Mouse (Mus musculus): ENCODE data around the gene Smyd2. TPM values are rescaled to one million over a fixed set of nuclear protein-coding genes. Genes with fewer than 3 reads are reported as not detected.

Smyd2 gene
- polyA plus RNA-seq, 1 experiment from 2014 or later: 75.0 TPM

DNA sequence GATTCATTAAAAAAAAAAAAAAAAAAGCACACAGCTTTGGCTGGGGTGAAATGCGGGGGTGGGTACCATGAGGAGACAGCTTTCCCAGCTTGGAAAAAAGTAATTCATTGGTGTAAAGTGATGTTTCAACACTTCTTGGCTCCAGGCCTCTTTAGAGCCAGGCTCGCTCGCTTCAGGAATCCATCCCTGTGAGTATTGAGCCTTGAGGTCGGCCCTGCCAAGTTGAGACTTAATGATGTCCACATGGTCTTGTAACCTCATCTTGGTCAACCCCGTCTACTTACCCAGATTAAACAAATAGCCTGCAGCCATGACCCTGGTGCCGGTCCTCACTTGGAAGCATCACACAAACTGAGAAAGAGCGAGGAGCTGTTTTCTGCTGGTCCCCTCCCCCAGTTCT, 69.7 kb downstream of the Smyd2 start:
- Histone ChIP-seq H3K27me3 (no peaks in the 10 kb centered on the region), H3K9ac (no peak overlapping the region), H3K4me1 (replicated peaks) (no peaks in the 10 kb centered on the region), H3K9me3 (no peaks in the 10 kb centered on the region), H3K4me2 (no peak overlapping the region), H3K4me3 (no peak overlapping the region), H3K27ac (replicated peaks) (no peak overlapping the region), H3K36me3 (no peaks in the 10 kb centered on the region)
- ATAC-seq (ENCODE audit: low FRiP score, low read depth): no peak
- WGBS: 88% methylated on average over 7 of the region's 7 CpGs

DNA sequence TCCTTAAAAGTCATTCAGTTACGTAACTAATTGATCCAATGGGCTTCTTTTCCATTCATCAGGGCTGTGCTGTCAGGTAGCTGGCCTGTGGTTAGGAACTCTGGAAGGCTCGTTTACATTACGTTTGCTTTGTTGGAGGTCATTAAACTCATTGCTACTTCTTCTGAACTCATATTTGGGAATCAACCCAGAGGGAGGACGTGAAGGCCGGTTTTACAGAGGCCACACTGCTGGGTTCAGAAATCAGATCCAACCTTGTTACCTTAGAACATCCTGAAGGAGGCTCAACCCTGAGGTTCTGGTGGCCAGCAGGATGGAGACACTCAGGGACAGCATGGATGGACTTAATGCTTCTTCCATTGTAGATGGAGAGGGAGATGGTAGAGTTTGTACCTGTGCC, 70.1 kb downstream of the Smyd2 start:
- H3K4me1 ChIP-seq (replicated peaks): no peaks in the 10 kb centered on the region

DNA sequence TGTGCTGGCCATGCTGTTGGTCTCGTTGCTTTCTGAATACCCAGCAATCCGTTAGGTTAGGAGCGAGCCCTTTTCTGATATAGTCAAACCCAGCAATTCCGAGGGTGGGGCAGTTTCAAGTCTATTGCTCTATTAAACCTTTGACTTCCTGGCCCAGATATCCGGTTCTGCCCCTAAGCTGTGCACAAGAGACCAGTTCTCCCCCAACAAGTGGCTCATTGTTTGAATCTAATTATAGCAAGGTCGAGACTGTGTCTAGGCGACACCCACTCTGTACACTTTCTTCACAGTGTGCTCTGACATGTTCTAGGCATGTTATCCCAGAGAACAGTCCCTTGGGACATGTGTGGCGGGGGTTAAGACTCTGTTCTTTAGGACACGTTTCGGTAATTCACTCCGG, 72.6 kb downstream of the Smyd2 start:
- Histone ChIP-seq H3K27me3 (no peaks in the 10 kb centered on the region), H3K27ac (replicated peaks) (no peak overlapping the region), H3K36me3 (no peaks in the 10 kb centered on the region), H3K9me3 (no peaks in the 10 kb centered on the region), H3K4me2 (no peak overlapping the region), H3K9ac (no peak overlapping the region), H3K4me1 (replicated peaks) (no peaks in the 10 kb centered on the region), H3K4me3 (no peak overlapping the region)
- ATAC-seq (ENCODE audit: low FRiP score, low read depth): no peak
- WGBS: 83% methylated on average over 11 of the region's 11 CpGs

More for the DNA sequence above, 70.1 kb downstream of the Smyd2 start:
- Histone ChIP-seq H3K36me3 (no peaks in the 10 kb centered on the region), H3K27me3 (no peaks in the 10 kb centered on the region), H3K27ac (replicated peaks) (no peak overlapping the region), H3K4me2 (no peak overlapping the region), H3K9ac (no peak overlapping the region), H3K9me3 (no peaks in the 10 kb centered on the region), H3K4me3 (no peak overlapping the region)
- 86% methylated on average over 5 of the region's 5 CpGs for WGBS
- no peak for ATAC-seq (ENCODE audit: low FRiP score, low read depth)

DNA sequence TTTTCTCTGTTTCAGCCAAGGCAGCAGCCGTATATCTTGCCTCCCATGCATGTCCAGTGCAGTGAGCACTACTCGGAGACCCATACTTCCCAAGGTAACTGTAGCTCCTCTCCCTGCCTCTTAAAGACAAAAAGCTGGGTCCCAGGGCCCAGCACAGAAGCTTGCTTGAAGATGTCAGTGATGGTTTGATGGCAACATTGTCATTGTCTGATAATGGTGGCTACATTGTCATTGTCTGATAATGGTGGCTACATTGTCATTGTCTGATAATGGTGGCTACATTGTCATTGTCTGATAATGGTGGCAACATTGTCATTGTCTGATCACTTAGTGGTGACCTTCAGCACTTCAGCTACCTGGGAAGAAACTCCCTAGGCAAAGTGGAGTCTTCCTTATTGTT, 75.8 kb downstream of the Smyd2 start:
- H3K36me3 ChIP-seq: no peaks in the 10 kb centered on the region

DNA sequence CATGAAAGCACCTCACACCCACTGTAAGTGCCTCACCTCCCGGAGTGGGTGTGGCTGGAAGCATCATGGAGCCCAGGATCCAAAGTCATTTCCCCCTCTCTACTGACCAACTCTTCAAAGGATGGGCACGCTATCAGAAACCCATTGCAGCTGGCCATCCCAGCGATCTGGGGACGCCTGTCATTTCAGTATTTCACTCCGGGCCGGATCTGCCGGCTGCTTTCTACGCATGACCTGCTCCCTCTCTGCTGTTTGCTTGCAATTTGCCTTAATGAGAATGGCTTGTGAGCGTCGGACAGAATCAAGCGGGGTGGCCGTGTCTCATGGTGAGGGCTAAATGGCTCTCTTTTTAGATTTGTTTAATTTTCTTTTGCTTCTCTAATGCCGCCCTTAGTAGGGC, 88.0 kb downstream of the Smyd2 start:
- Histone ChIP-seq H3K9me3 (no peaks in the 10 kb centered on the region), H3K27ac (replicated peaks) (no peak overlapping the region), H3K9ac (no peak overlapping the region), H3K4me3 (no peak overlapping the region), H3K4me2 (no peak overlapping the region), H3K36me3 (no peaks in the 10 kb centered on the region), H3K27me3 (no peaks in the 10 kb centered on the region), H3K4me1 (replicated peaks) (peaks cover 7% of the 10 kb centered on the region)
- no peak for ATAC-seq (ENCODE audit: low FRiP score, low read depth)
- 50% methylated on average over 13 of the region's 13 CpGs for WGBS

More for the DNA sequence above, 75.8 kb downstream of the Smyd2 start:
- Histone ChIP-seq H3K27me3 (no peaks in the 10 kb centered on the region), H3K9ac (no peak overlapping the region), H3K27ac (replicated peaks) (no peak overlapping the region), H3K4me1 (replicated peaks) (no peaks in the 10 kb centered on the region), H3K4me3 (no peak overlapping the region), H3K4me2 (no peak overlapping the region), H3K9me3 (no peaks in the 10 kb centered on the region)
- no peak for ATAC-seq (ENCODE audit: low FRiP score, low read depth)
- 96% methylated on average over 2 of the region's 2 CpGs for WGBS

DNA sequence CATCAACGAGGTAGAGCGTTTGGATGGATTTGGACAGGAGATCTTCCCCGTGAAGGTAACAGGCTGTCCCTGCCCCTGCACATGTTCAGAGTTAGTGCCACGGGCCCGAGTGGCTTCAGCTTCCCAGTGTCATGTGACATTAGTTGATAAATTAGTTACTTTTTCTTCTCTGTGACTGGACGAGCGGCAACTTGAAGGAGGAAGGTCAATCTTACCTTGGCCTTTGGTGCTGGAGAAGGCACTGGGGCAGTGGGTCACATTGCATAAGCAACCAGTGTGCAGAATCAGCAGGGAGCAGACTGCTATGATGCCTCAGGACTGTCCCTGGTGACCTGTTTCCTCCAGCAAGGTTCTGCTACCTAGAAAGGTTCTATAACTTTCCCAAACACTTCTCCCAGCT, 88.8 kb downstream of the Smyd2 start:
- Histone ChIP-seq H3K36me3 (no peaks in the 10 kb centered on the region), H3K4me1 (replicated peaks) (peaks cover 7% of the 10 kb centered on the region), H3K4me3 (no peak overlapping the region), H3K27me3 (no peaks in the 10 kb centered on the region), H3K27ac (replicated peaks) (no peak overlapping the region), H3K9ac (no peak overlapping the region), H3K4me2 (no peak overlapping the region), H3K9me3 (no peaks in the 10 kb centered on the region)
- 82% methylated on average over 7 of the region's 7 CpGs for WGBS
- no peak for ATAC-seq (ENCODE audit: low FRiP score, low read depth)

DNA sequence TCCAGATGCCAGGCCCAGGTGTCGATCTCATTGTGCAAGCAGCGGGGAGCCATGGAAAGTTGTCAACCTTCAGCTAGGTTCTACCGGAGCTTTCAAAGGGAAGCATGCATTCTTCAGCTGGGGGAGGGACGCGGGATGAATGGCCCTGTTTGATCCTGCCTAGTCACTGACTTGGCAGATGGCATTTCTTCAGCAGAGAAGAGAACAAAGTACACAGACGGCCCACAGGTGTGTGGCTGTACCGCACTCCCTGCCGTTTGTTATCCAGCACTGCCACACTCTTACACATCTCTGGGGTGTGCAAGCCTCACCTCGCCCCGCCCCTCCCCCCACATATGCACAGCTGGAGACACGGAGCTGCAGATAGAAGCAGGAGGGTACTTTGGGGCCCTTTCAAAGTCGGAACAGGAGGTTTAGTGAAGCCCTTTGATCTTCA, 91.3 kb downstream of the Smyd2 start:
- Histone ChIP-seq H3K27me3 (no peaks in the 10 kb centered on the region), H3K4me3 (no peak overlapping the region), H3K4me2 (no peak overlapping the region), H3K4me1 (replicated peaks) (peaks cover 7% of the 10 kb centered on the region), H3K36me3 (no peaks in the 10 kb centered on the region), H3K9me3 (no peaks in the 10 kb centered on the region), H3K27ac (replicated peaks) (no peak overlapping the region), H3K9ac (no peak overlapping the region)
- no peak for ATAC-seq (ENCODE audit: low FRiP score, low read depth)
- WGBS: 19% methylated on average over 12 of the region's 12 CpGs

Other genes starting within 250 kb of the Smyd2 start
- gene Cenpf, start 234.3 kb downstream of the Smyd2 start, polyA plus RNA-seq (2015; fragmentation: Nextera tagmentation; extraction: Ambion mirVana): 21.0 and 25.3 TPM in 2 replicates
- gene Ptpn14, start 194.1 kb downstream of the Smyd2 start, polyA plus RNA-seq (2015; fragmentation: Nextera tagmentation; extraction: Ambion mirVana): 1.5 and 1.8 TPM in 2 replicates
- 6.2 and 6.9 TPM in 2 replicates for gene Prox1, start 248.4 kb upstream of the Smyd2 start, polyA plus RNA-seq (2015; fragmentation: Nextera tagmentation; extraction: Ambion mirVana)

Data from hindbrain, embryonic 15.5 days (tissue).